Mouse (Mus musculus): Measurements from ENCODE around the gene Fpr-rs6. TPM values are rescaled to one million over a fixed set of nuclear protein-coding genes. Genes with fewer than 3 reads are reported as not detected.

Fpr-rs6 gene
- polyA plus RNA-seq (2012; ENCODE audit: low replicate concordance), result not detected in 2 replicates

DNA sequence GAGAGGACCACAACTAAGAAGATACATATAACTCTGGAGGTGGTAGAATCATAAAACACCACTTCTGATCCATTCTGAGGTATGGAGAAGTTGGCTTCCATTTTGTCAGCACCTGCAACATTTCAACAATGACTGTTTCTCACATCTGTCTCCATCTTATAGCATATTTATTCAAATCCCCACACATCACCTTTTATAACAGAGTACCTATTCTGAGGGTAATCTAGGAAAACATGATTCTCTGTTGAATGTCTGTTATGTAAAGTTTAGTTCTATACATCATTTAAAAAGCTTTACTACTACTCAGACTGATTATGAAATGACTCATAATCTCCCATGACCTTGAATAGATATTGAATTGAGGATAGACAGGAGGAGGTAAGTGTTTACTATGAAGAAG lies at the start of gene Fpr-rs6:
Fpr-rs6 (minus strand) TSS at position 101 of the 400 bp plus-strand sequence.

Other genes starting within 250 kb of the Fpr-rs6 start
- gene Vmn2r104, start 134.8 kb downstream of the Fpr-rs6 start, polyA plus RNA-seq (2012; ENCODE audit: low replicate concordance), result not detected in 2 replicates
- not detected in 2 replicates for gene Fpr-rs7, start 68.9 kb downstream of the Fpr-rs6 start, polyA plus RNA-seq (2012; ENCODE audit: low replicate concordance)
- 0.07 TPM in 1 of 2 replicates, not detected in the other for gene Vmn2r105, start 52.0 kb upstream of the Fpr-rs6 start, polyA plus RNA-seq (2012; ENCODE audit: low replicate concordance)
- gene Vmn2r106, start 102.5 kb upstream of the Fpr-rs6 start, polyA plus RNA-seq (2012; ENCODE audit: low replicate concordance), result not detected in 2 replicates
- gene Vmn2r107, start 162.1 kb upstream of the Fpr-rs6 start, polyA plus RNA-seq (2012; ENCODE audit: low replicate concordance), result 0.01 TPM in 1 of 2 replicates, not detected in the other
- gene Vmn1r224, start 231.0 kb upstream of the Fpr-rs6 start, polyA plus RNA-seq (2012; ENCODE audit: low replicate concordance), result not detected in 2 replicates